Mouse (Mus musculus) lung, adult 2 months (tissue): ENCODE measurements around the gene Slc45a2.

Experiments used
- CTCF ChIP-seq: fragments of 200-500 bp; IDR thresholded peaks from 2 replicates; pipeline ENCODE4 v1.5.1; 2011; ENCODE audit warnings: mild to moderate bottlenecking, low read length, control low read depth; ENCODE audit not compliant: insufficient read depth
- POLR2A ChIP-seq: fragments of 200-500 bp; IDR thresholded peaks from 2 replicates; pipeline ENCODE4 v1.6.1; 2011; ENCODE audit warnings: low read depth, mild to moderate bottlenecking, control low read depth, low read length, borderline replicate concordance; ENCODE audit errors: extremely low read depth

- no peak for TF ChIP-seq CTCF
- TF ChIP-seq POLR2A: no peak
Observed at GRCm38 (mm10) chr15:10956706-10957105, 43.8 kb upstream of the Slc45a2 start.
